Mouse (Mus musculus): Measurements from ENCODE around the gene Gpr137.

DNA sequence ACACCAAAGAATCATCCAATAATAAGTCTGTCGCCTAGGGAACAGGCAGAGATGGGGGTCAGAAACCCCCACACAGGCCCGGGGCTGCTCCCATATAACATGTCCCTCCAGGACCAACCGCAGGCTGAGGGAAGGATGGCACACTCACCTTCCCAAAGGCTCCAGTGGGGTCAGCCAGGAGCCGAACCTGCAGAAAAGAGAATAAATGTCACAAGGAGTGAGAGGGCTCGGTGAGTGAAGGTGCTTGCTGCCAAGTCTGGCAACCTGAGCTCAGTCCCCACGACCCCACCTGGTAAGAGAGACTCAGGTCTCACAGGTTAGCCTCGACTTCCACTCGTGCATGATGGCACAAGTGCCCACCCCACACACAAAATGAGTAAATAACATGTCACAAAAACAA, 35.2 kb downstream of the Gpr137 start:
- TF ChIP-seq CTCF (IDR thresholded peaks at IDR 0.05; ENCODE audit: extremely low read depth, insufficient read length, insufficient replicate concordance, low read depth, low read length) (no peak), POLR2A (IDR thresholded peaks at IDR 0.05; ENCODE audit: low read depth, low read length) (no peak)
